18 mouse cellular contexts compared by ENCODE assay signal in the genomic region with DNA sequence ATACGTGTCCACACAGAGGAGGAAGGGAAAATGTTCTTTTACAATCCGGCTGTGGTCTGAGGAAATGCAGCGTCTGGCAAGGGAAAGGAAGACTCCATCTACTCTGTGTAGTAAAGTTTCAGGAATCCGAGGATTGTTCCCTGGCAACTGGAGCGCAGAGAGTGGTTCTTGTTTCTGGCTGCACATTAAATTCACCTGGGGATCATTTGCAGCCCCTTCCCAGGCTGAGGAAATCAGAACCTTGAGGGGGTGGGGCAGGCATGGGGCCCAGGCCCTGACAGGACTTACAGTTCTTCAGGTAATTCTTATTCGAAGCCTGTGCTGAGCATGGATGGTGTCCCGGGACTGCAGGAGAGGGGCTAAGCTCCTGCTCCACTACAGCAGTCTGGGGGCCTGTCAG. TPM values are rescaled to one million over a fixed set of nuclear protein-coding genes. Genes with fewer than 3 reads are reported as not detected.
"Had no signal": no experiment of that assay in that cellular context is flagged by ENCODE, and none has a peak within 500 bp of the region (broad histone marks: within the 10 kb centered on the region; RNA-seq: fewer than 3 reads in every experiment).

No protein-coding gene starts in this region.

- H3K9me3 ChIP-seq: liver, embryonic 13.5 days; lung, embryonic 15.5 days; megakaryocyte, embryonic 14.5 days; midbrain, embryonic 15.5 days; neural tube, embryonic 12.5 days; stomach, embryonic 15.5 days had no signal

- DNase-seq: kidney, adult 11 months; kidney, postnatal 10 days; kidney, postnatal 4 days; liver; liver, embryonic 13.5 days; liver, postnatal 0 days; lung, postnatal 14 days; spleen, adult 18-20 months; thymus, postnatal 4 days had no signal

- H3K27ac ChIP-seq: layer of hippocampus, adult 2 months; left cerebral cortex, adult 2 months; liver, embryonic 13.5 days; lung, embryonic 15.5 days; macrophage; midbrain, embryonic 15.5 days; neural tube, embryonic 12.5 days; stomach, embryonic 15.5 days had no signal

- H3K4me1 ChIP-seq: liver, embryonic 13.5 days; lung, embryonic 15.5 days; megakaryocyte, embryonic 14.5 days; midbrain, embryonic 15.5 days; neural tube, embryonic 12.5 days; stomach, embryonic 15.5 days had no signal

- H3K27me3 ChIP-seq: liver, embryonic 13.5 days; lung, embryonic 15.5 days; megakaryocyte, embryonic 14.5 days; midbrain, embryonic 15.5 days; neural tube, embryonic 12.5 days; stomach, embryonic 15.5 days had no signal

- H3K4me3 ChIP-seq: layer of hippocampus, adult 2 months; left cerebral cortex, adult 2 months; liver, embryonic 13.5 days; lung, embryonic 15.5 days; megakaryocyte, embryonic 14.5 days; midbrain, embryonic 15.5 days; neural tube, embryonic 12.5 days; stomach, embryonic 15.5 days had no signal

- H3K9ac ChIP-seq: liver, embryonic 13.5 days; liver, postnatal 0 days; lung, embryonic 15.5 days; midbrain, embryonic 15.5 days; neural tube, embryonic 12.5 days; stomach, embryonic 15.5 days had no signal

- ATAC-seq: liver, postnatal 0 days; midbrain, embryonic 15.5 days had no signal

- H3K4me2 ChIP-seq: liver, embryonic 13.5 days; lung, embryonic 15.5 days; midbrain, embryonic 11.5 days; midbrain, embryonic 15.5 days; neural tube, embryonic 12.5 days; stomach, embryonic 15.5 days had no signal

- H3K36me3 ChIP-seq: liver, embryonic 13.5 days; midbrain, embryonic 15.5 days; neural tube, embryonic 12.5 days; stomach, embryonic 15.5 days had no signal

RNA-seq across cellular contexts. Expression of a gene that starts 17.0 kb away (rescaled TPM):
- polyA plus RNA-seq: macrophage had no signal
